Mouse (Mus musculus): ENCODE results near the gene Dnm3.

DNA sequence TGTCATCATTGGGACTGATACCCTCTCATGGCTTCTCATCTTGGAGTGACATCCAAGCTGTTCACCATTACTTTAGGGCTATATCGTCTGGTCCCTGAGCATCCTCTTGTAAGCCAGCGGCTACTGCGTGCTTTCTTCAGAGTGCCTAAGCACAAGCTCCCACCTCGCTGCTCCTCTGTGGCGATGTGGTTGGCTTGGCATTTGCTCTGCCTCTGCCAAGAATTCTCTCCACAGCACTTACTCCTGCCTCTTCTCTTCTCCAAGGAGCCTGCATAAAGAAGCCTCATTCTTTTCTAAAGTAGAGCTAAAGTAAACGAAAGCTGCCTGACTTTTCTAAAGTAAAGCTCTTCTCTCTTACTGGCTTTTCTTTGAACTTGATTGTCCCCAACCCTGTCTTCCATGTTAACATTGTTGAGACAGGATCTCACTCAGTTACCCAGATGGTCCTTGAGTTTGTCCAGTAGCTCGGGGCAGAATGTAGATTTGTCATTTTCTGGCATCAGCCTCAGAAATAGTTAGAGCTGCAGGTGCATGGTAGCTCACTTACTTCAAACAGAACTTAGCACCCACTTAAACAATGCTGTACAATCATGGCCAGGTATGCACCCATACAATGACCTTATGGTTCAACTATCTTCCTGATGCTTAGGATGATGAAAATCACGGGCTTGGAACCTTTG is 396.0 kb downstream of the Dnm3 start:
- TF ChIP-seq POLR2A (IDR thresholded peaks at IDR 0.05; ENCODE audit: extremely low read depth, insufficient read depth, low read length) (no peak), CTCF (IDR thresholded peaks at IDR 0.05; ENCODE audit: extremely low read depth, insufficient read depth, low read length) (no peak)
